Mouse (Mus musculus) v-Abl transformed pro-B cells (cell line): ENCODE data around the gene Rnf207.

ENCODE experiments used
- in situ Hi-C, 2 experiments: fragments of 400-800 bp; cut with MboI; formaldehyde crosslinking; loops; one replicate each; pipeline ENCODE4 v1.15.1; 2025; ENCODE audit not compliant: unreplicated experiment in 2 of 2

Rnf207 gene

GRCm38 (mm10) chr4:152333587-152333986 lies 14.8 kb upstream of the Rnf207 start:
- in situ Hi-C loops = loop anchor here in 1 of 2 experiments (25.0 kb wide), 1 partner anchor 1271 kb away; the partner anchor contains the start of gene Vamp3

GRCm38 (mm10) chr4:152332952-152333351 lies 14.2 kb upstream of the Rnf207 start:
- in situ Hi-C loops = loop anchor here in 1 of 2 experiments (25.0 kb wide), 1 partner anchor 1271 kb away; the partner anchor contains the start of gene Vamp3

GRCm38 (mm10) chr4:152328691-152329090 lies 9.9 kb upstream of the Rnf207 start:
- in situ Hi-C loops = loop anchor here (5.0 to 25.0 kb wide), 7 partner anchors 36 to 1646 kb away; partner anchors contain the start of genes Cep104 (in 1 of the 2), Dffb (in 1 of the 2), Hes3 (in 1 of the 2) and Kcnab2 (in 1 of the 2)

GRCm38 (mm10) chr4:152326543-152326942 lies 7.8 kb upstream of the Rnf207 start:
- in situ Hi-C loops = loop anchor here (5.0 to 25.0 kb wide), 7 partner anchors 34 to 1648 kb away; partner anchors contain the start of genes Cep104 (in 1 of the 2), Dffb (in 1 of the 2), Hes3 (in 1 of the 2) and Kcnab2 (in 1 of the 2)

GRCm38 (mm10) chr4:152325574-152326411 lies 7.0 kb upstream of the Rnf207 start, which contains the start of gene Rpl22:
Rpl22 (plus strand) TSS chr4:152325742.
- in situ Hi-C loops = loop anchor here (5.0 to 25.0 kb wide), 7 partner anchors 33 to 1649 kb away; partner anchors contain the start of genes Cep104 (in 1 of the 2), Dffb (in 1 of the 2), Hes3 (in 1 of the 2) and Kcnab2 (in 1 of the 2)

GRCm38 (mm10) chr4:152324641-152325562 lies 6.1 kb upstream of the Rnf207 start:
- in situ Hi-C loops = loop anchor here (5.0 to 25.0 kb wide), 8 partner anchors 33 to 1837 kb away; partner anchors contain the start of genes Kcnab2 (in 2 of the 2), Nphp4 (in 2 of the 2), Cep104 (in 1 of the 2) and Dffb (in 1 of the 2)

- in situ Hi-C loops = loop anchor here (5.0 to 25.0 kb wide), 3 partner anchors 156 to 1841 kb away; partner anchors contain the start of genes Cep104 (in 1 of the 2), Dffb (in 1 of the 2), Kcnab2 (in 1 of the 2) and Megf6 (in 1 of the 2)
Measured at GRCm38 (mm10) chr4:152321464-152321863, 2.7 kb upstream of the Rnf207 start.

- in situ Hi-C loops = loop anchor here in 1 of 2 experiments (25.0 kb wide), 1 partner anchor 1845 kb away; the partner anchor contains the start of genes Megf6 and Tprgl
Measured at GRCm38 (mm10) chr4:152317631-152318033, 1.2 kb downstream of the Rnf207 start.

GRCm38 (mm10) chr4:152315498-152316213 lies 3.1 kb downstream of the Rnf207 start:
- in situ Hi-C loops = loop anchor here in 1 of 2 experiments (25.0 kb wide), 1 partner anchor 1847 kb away; the partner anchor contains the start of genes Megf6 and Tprgl

GRCm38 (mm10) chr4:152313934-152314333 lies 4.9 kb downstream of the Rnf207 start:
- in situ Hi-C loops = loop anchor here in 1 of 2 experiments (25.0 kb wide), 1 partner anchor 1848 kb away; the partner anchor contains the start of genes Megf6 and Tprgl

- in situ Hi-C loops = loop anchor here in 1 of 2 experiments (25.0 kb wide), 1 partner anchor 1849 kb away; the partner anchor contains the start of genes Megf6 and Tprgl
Measured at GRCm38 (mm10) chr4:152313211-152313632, 5.6 kb downstream of the Rnf207 start.

GRCm38 (mm10) chr4:152312186-152312585 lies 6.6 kb downstream of the Rnf207 start:
- in situ Hi-C loops = loop anchor here in 1 of 2 experiments (25.0 kb wide), 1 partner anchor 1850 kb away; the partner anchor contains the start of genes Megf6 and Tprgl

GRCm38 (mm10) chr4:152307542-152307941 lies 11.3 kb downstream of the Rnf207 start:
- in situ Hi-C loops = loop anchor here in 1 of 2 experiments (25.0 kb wide), 1 partner anchor 1855 kb away; the partner anchor contains the start of genes Megf6 and Tprgl

- in situ Hi-C loops = loop anchor here in 1 of 2 experiments (25.0 kb wide), 1 partner anchor 1856 kb away; the partner anchor contains the start of genes Megf6 and Tprgl
Measured at GRCm38 (mm10) chr4:152305991-152306390, 12.8 kb downstream of the Rnf207 start.

GRCm38 (mm10) chr4:152304685-152305084 lies 14.1 kb downstream of the Rnf207 start:
- in situ Hi-C loops = loop anchor here in 1 of 2 experiments (25.0 kb wide), 1 partner anchor 1858 kb away; the partner anchor contains the start of genes Megf6 and Tprgl

- in situ Hi-C loops = loop anchor here in 1 of 2 experiments (25.0 kb wide), 1 partner anchor 1859 kb away; the partner anchor contains the start of genes Megf6 and Tprgl
Measured at GRCm38 (mm10) chr4:152303172-152303571, 15.6 kb downstream of the Rnf207 start.

GRCm38 (mm10) chr4:152302012-152302411 lies 16.8 kb downstream of the Rnf207 start:
- in situ Hi-C loops = loop anchor here in 1 of 2 experiments (25.0 kb wide), 1 partner anchor 1860 kb away; the partner anchor contains the start of genes Megf6 and Tprgl

- in situ Hi-C loops = loop anchor here in 1 of 2 experiments (25.0 kb wide), 1 partner anchor 1862 kb away; the partner anchor contains the start of genes Megf6 and Tprgl
Measured at GRCm38 (mm10) chr4:152300375-152300774, 18.4 kb downstream of the Rnf207 start.
